Mouse (Mus musculus): ENCODE measurements around the gene Olfr1106. TPM values are rescaled to one million over a fixed set of nuclear protein-coding genes. Genes with fewer than 3 reads are reported as not detected.

Gene Olfr1106
- polyA plus RNA-seq (2012; rRNA removed): not detected in 2 replicates

DNA sequence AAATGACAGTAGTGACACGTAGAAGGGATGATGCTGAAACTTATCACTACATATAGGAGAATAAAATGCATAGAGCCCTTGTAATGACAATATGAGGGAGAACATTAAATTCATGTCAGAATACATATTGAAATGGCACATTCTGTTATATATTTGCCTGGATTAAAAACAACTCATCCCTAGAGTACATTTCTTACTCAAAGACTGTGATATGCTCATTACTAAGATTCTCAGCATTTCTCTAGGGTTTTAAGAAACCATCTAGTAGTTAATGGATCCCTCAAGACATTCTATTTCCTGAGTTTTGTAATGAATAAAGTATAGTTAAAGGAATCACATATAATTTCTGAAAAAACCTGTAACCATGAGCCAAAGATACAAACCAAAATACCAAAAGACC, at the start of gene Olfr1106:
Gene Olfr1106, minus strand, starts transcription at position 101 of the 400 bp plus-strand sequence.

DNA sequence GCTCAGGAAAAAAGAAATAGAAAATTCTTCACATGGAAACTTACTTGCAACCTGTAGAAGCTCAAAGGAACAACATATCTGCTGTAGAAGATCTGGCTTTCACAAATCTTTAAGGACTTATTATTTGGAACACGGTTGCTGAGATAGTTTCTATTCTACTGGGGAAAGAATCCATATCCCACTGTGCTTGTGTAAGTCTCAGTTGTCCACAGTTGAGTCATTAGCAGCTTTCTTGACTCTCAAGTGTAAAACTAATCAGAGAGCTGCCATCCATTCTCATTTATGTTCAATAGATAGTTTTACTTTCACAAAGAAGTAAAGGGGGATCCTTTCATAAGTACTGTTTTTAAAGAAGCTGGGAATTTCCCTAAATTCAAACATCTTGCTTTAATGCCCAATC, 43.8 kb upstream of the Olfr1106 start, which contains the start of gene Olfr1109:
Gene Olfr1109, minus strand, starts transcription at position 101 of the 400 bp plus-strand sequence.

DNA sequence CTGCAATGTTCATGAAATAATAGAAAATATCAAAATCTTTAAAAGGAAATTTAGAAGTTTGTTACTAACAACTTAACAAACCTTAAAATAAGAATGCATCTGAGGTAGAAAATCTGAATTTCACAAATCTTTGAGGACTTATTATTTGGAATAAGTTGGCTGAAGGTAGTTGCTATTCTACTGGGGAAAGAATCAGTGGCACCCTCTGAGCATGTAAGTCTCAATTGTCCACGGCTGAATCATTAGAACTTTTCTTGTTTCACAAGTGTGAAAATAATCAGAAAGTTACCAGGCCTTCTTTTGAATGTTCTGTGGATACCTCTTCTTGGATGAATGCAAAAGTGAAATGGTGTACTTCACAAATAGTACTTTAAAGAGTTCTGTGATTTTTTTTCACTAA, 23.6 kb upstream of the Olfr1106 start, which contains the start of gene Olfr1107:
Gene Olfr1107, minus strand, starts transcription at position 101 of the 400 bp plus-strand sequence.

DNA sequence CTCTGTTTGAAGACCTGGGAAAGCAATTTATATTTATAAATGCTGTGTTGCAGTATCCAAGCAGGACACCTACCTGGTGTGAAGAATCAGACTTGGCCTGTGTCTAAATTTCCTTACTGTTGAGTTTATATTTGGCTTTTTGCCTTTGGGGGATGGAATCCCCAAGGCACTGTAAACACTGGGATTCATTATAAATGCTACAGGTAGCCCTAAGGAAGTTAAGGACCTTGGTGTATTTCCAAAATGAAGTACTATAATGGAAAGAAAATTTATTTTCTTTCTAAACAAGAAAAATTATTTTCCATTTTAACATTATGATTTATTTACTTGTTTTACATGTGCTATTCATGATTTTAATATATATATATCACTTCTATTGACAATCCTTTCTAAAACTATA, 15.6 kb downstream of the Olfr1106 start, which contains the start of gene Olfr1105:
Gene Olfr1105, minus strand, starts transcription at position 101 of the 400 bp plus-strand sequence.

DNA sequence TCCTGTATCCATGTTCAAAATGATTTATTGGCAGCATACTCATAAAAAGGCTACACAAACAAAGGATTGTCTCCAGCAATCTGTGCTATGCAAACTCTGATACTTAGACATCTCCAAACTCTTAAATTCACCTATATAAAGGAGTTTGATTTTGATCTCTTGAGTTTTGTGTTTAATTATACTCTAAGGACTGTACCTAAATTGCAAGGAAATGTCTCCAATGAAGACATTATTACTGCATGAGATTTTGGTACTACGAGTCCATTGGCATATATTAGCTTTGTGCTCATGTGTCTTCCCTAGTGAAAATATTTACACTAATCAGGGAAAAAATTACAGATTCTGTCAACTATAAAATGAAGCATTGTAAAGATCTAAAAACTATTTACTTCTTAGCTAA, 25.1 kb downstream of the Olfr1106 start, which contains the start of gene Olfr1104:
Gene Olfr1104, minus strand, starts transcription at position 101 of the 400 bp plus-strand sequence.

DNA sequence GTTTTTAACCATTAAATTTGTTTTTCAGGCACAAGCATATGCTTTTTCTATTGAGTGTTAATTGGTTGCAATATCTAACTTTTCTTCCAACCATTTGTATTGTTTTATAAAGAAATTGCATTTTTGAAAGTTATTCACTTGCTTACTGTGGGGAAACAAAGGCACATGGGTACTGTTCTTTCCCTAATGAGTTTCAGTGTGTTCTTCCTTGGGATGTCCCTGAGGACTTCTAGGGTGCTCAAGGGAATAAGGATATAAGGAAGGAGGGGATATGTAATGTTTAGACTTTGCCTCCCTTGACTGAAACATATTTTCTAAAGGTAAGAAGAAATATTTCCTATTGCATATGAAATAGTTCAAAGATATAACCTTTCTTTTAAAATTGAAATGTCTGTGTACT, 54.0 kb downstream of the Olfr1106 start, which contains the start of gene Olfr1102:
Gene Olfr1102, plus strand, starts transcription at position 301 of the 400 bp plus-strand sequence.

Other genes starting within 250 kb of the Olfr1106 start
- not detected in 2 replicates for gene Olfr141, start 242.3 kb downstream of the Olfr1106 start, polyA plus RNA-seq (2012; rRNA removed)
- not detected in 2 replicates for gene Olfr1094, start 227.6 kb downstream of the Olfr1106 start, polyA plus RNA-seq (2012; rRNA removed)
- not detected in 2 replicates for gene Olfr1095, start 200.6 kb downstream of the Olfr1106 start, polyA plus RNA-seq (2012; rRNA removed)
- gene Gm13723, start 177.5 kb downstream of the Olfr1106 start, polyA plus RNA-seq (2012; rRNA removed): not detected in 2 replicates
- gene Olfr1097, start 160.1 kb downstream of the Olfr1106 start, polyA plus RNA-seq (2012; rRNA removed): not detected in 2 replicates
- not detected in 2 replicates for gene Olfr1098, start 127.7 kb downstream of the Olfr1106 start, polyA plus RNA-seq (2012; rRNA removed)
- gene Olfr1099, start 91.6 kb downstream of the Olfr1106 start, polyA plus RNA-seq (2012; rRNA removed): not detected in 2 replicates
- gene Olfr1100, start 72.3 kb downstream of the Olfr1106 start, polyA plus RNA-seq (2012; rRNA removed): not detected in 2 replicates
- not detected in 2 replicates for gene Olfr1101, start 61.1 kb downstream of the Olfr1106 start, polyA plus RNA-seq (2012; rRNA removed)
- gene Olfr1102, start 53.9 kb downstream of the Olfr1106 start, polyA plus RNA-seq (2012; rRNA removed): not detected in 2 replicates
- gene Olfr1104, start 25.2 kb downstream of the Olfr1106 start, polyA plus RNA-seq (2012; rRNA removed): not detected in 2 replicates
- gene Olfr1105, start 15.7 kb downstream of the Olfr1106 start, polyA plus RNA-seq (2012; rRNA removed): not detected in 2 replicates
- not detected in 2 replicates for gene Olfr1107, start 23.5 kb upstream of the Olfr1106 start, polyA plus RNA-seq (2012; rRNA removed)
- not detected in 2 replicates for gene Olfr1109, start 43.7 kb upstream of the Olfr1106 start, polyA plus RNA-seq (2012; rRNA removed)
- not detected in 2 replicates for gene Olfr259, start 62.3 kb upstream of the Olfr1106 start, polyA plus RNA-seq (2012; rRNA removed)
- not detected in 2 replicates for gene Olfr1110, start 88.0 kb upstream of the Olfr1106 start, polyA plus RNA-seq (2012; rRNA removed)
- not detected in 2 replicates for gene Olfr1111, start 100.4 kb upstream of the Olfr1106 start, polyA plus RNA-seq (2012; rRNA removed)
- gene Olfr1112, start 135.5 kb upstream of the Olfr1106 start, polyA plus RNA-seq (2012; rRNA removed): not detected in 2 replicates
- gene Olfr1113, start 156.7 kb upstream of the Olfr1106 start, polyA plus RNA-seq (2012; rRNA removed): not detected in 2 replicates
- not detected in 2 replicates for gene Olfr1115, start 195.7 kb upstream of the Olfr1106 start, polyA plus RNA-seq (2012; rRNA removed)
- not detected in 2 replicates for gene Olfr1116, start 215.3 kb upstream of the Olfr1106 start, polyA plus RNA-seq (2012; rRNA removed)

Data from central nervous system, embryonic 14 days (tissue).